Mouse (Mus musculus) small intestine, adult 2 months (tissue): ENCODE measurements around the gene Nphp4.

Source experiments
- CTCF ChIP-seq: fragments of 200-500 bp; IDR thresholded peaks from 2 replicates; pipeline ENCODE4 v1.5.1; 2012; ENCODE audit warnings: low read depth, mild to moderate bottlenecking, control low read depth, inconsistent platforms, low read length, moderate library complexity, mixed read lengths; ENCODE audit not compliant: insufficient replicate concordance, insufficient read length; ENCODE audit errors: extremely low read depth
- POLR2A ChIP-seq: fragments of 200-500 bp; IDR thresholded peaks from 2 replicates; pipeline ENCODE4 v1.6.1; 2012; ENCODE audit warnings: low read depth, mild to moderate bottlenecking, control low read depth, inconsistent platforms, low read length, moderate library complexity

DNA sequence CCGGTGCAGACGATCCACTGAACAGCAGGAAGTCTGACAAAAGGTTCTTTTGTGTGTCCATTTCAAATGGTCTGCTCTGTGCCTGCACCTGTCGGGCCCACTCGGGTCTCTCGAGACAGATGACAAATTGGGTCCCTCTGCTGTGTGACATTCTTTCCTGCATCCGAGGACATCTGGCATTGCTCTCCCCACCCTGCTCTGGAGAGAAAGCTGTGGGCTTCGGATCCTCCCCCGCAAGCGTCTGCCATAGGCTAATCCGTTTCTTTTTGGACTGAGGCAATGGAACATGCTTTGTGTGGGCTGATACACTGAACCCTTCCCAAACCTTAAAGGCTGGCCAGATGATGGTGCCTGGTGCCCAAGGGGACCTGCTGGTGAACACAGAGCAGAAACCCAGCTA lies 23.4 kb upstream of the Nphp4 start:
- TF ChIP-seq POLR2A = no peak
- TF ChIP-seq CTCF = no peak
